Mouse (Mus musculus): ENCODE data around the gene Rbm28. TPM values are rescaled to one million over a fixed set of nuclear protein-coding genes. Genes with fewer than 3 reads are reported as not detected.

The Rbm28 gene
- total RNA-seq (2014; rRNA removed) (8.0 and 9.7 TPM in 2 replicates), polyA plus RNA-seq (2012; rRNA removed) (3.0 and 3.3 TPM in 2 replicates)

DNA sequence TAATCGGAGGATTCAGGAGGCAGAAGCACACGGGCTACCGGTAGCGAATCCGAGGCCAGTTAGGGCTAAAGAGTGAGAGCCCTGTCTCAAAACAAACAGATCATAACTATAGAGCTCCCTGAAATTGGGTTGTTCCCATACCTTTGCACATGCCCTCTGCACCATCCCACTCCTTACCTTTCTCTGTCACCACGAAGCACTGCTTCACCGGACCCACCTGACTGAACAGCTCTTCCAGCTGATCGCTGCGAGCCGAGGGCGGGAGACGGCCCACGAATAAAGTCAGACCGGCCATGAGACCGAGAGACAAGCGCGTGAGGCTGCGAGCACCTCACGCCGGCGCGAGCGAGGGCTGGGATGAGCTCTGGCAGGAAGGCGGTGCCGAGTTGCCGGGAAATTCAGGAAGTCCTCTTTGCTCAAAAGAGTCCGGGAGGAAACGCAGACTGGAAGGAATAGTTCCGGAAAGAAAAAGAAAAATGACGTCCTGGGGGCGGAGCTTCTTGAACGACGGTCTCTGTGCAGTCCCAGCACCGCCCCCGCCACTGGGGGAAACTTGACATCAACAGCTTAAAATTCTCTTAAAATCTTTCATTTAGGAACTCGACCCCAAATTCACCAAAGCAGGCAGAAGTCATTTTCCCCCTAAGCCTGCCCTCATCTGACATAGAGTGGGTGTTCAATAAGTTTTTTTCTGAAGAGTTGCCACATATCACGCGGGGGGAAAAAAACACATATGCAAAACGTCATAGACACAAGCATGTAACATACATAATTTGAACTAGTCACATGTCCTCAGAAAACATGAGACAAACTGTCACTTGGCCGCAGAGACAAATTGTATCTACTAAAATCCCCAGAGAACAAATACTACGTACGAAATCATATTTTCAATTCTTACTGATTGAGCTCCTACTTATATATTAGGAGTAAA is at the start of gene Rbm28:
TSS of gene Rbm28 (minus strand) at position 693 of the 931 bp plus-strand sequence.
- H3K9ac ChIP-seq (ENCODE audit: low read depth, low read length), result peak within 1 kb of the TSS; percentile 86
- 7% methylated on average over 42 of the region's 42 CpGs for WGBS
- H3K27me3 ChIP-seq (ENCODE audit: control insufficient read depth, insufficient read depth, low read length), result no peaks in the 10 kb centered on the region
- H3K79me2 ChIP-seq (ENCODE audit: control insufficient read depth, insufficient read depth, low read length), result peaks cover 3% of the 10 kb centered on the region; the same call in 1 of the 2 replicates
- peak within 1 kb of the TSS; percentile 94 for H3K4me3 ChIP-seq (ENCODE audit: insufficient read depth, low read depth, low read length)
- H3K27ac ChIP-seq (replicated peaks; ENCODE audit: insufficient read depth, low read depth, low read length), result peak within 1 kb of the TSS; percentile 55
- H3K4me1 ChIP-seq (ENCODE audit: control insufficient read depth, insufficient read depth, low read length), result peaks cover 4% of the 10 kb centered on the region
- DNase-seq (ENCODE audit: extremely low read depth, low read depth, low spot score), result peak; percentile 88
- TF ChIP-seq CTCF (IDR thresholded peaks at IDR 0.05; ENCODE audit: low read depth, low read length), result no peak
- peak; percentile 64 for TF ChIP-seq POLR2A (IDR thresholded peaks at IDR 0.05; ENCODE audit: extremely low read depth, insufficient read depth, low read length)
- peaks cover 4% of the 10 kb centered on the region; the same call in 1 of the 2 replicates for H3K36me3 ChIP-seq (ENCODE audit: control insufficient read depth, insufficient read depth, low read length)

DNA sequence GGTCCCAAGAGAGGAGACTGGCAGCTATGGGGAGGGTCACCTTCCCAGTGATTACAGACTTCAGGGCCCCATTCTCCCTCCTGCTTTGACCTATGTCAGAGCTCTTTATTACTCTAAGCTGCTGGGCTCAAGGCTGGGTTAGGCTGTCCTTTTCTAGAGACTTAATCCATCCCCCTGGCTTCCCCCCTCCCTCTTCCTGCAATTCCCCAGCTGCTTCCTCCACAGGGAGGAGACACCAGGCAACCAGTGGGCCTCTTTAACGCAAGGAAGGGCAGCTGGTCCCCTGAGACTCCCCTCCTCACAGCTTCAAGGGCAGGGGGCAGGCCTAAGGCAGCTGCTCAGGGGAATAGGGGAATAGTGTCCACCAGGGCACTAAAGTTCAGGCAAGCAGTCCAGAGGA is 49.4 kb upstream of the Rbm28 start:
- TF ChIP-seq CTCF (IDR thresholded peaks at IDR 0.05; ENCODE audit: low read depth, low read length) (no peak), POLR2A (IDR thresholded peaks at IDR 0.05; ENCODE audit: extremely low read depth, insufficient read depth, low read length) (no peak)
- no peak for DNase-seq (ENCODE audit: extremely low read depth, low read depth, low spot score)
- 0 out of 2 replicates have a peak, but pooled peaks cover 3% of the 10 kb centered on the region for H3K27me3 ChIP-seq (ENCODE audit: control insufficient read depth, insufficient read depth, low read length)

DNA sequence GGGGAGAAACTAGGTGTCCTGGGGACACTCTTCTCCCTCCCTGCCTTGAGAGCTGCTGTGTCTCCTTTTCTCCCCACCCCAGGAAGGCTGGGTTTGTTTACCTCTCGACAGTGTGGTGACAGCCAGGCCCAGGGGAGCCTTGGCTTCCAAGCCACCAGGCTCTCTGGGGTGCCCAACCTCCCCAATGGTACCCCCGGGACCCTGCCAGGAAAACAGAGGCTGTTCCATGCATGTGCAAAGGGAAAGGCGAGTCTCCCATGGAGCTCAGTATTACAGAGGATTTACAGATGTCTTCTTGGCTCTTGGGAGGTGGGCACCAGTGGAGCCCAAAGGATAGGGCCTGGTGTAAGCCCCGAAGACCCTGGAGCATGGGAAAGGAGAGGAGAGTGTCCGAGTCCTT is 48.6 kb upstream of the Rbm28 start:
- no peak overlapping the region for H3K27ac ChIP-seq (replicated peaks; ENCODE audit: insufficient read depth, low read depth, low read length)
- TF ChIP-seq CTCF (IDR thresholded peaks at IDR 0.05; ENCODE audit: low read depth, low read length) (no peak), POLR2A (IDR thresholded peaks at IDR 0.05; ENCODE audit: extremely low read depth, insufficient read depth, low read length) (no peak)
- H3K27me3 ChIP-seq (ENCODE audit: control insufficient read depth, insufficient read depth, low read length), result 0 out of 2 replicates have a peak, but pooled peaks cover 3% of the 10 kb centered on the region
- DNase-seq (ENCODE audit: extremely low read depth, low read depth, low spot score), result no peak
- H3K9ac ChIP-seq (ENCODE audit: low read depth, low read length), result no peak overlapping the region
- no peaks in the 10 kb centered on the region for H3K79me2 ChIP-seq (ENCODE audit: control insufficient read depth, insufficient read depth, low read length)
- peaks cover 4% of the 10 kb centered on the region; the same call in 1 of the 2 replicates for H3K4me1 ChIP-seq (ENCODE audit: control insufficient read depth, insufficient read depth, low read length)
- H3K4me3 ChIP-seq (ENCODE audit: insufficient read depth, low read depth, low read length), result no peak overlapping the region
- H3K36me3 ChIP-seq (ENCODE audit: control insufficient read depth, insufficient read depth, low read length), result no peaks in the 10 kb centered on the region
- WGBS, result 82% methylated on average over 5 of the region's 5 CpGs

More for the DNA sequence above, 49.4 kb upstream of the Rbm28 start:
- Histone ChIP-seq H3K9ac (ENCODE audit: low read depth, low read length) (no peak overlapping the region), H3K79me2 (ENCODE audit: control insufficient read depth, insufficient read depth, low read length) (no peaks in the 10 kb centered on the region), H3K4me1 (ENCODE audit: control insufficient read depth, insufficient read depth, low read length) (peaks cover 4% of the 10 kb centered on the region; the same call in 1 of the 2 replicates), H3K4me3 (ENCODE audit: insufficient read depth, low read depth, low read length) (no peak overlapping the region), H3K27ac (replicated peaks; ENCODE audit: insufficient read depth, low read depth, low read length) (no peak overlapping the region), H3K36me3 (ENCODE audit: control insufficient read depth, insufficient read depth, low read length) (no peaks in the 10 kb centered on the region)
- WGBS, result 75% methylated on average over 1 of the region's 1 CpGs

DNA sequence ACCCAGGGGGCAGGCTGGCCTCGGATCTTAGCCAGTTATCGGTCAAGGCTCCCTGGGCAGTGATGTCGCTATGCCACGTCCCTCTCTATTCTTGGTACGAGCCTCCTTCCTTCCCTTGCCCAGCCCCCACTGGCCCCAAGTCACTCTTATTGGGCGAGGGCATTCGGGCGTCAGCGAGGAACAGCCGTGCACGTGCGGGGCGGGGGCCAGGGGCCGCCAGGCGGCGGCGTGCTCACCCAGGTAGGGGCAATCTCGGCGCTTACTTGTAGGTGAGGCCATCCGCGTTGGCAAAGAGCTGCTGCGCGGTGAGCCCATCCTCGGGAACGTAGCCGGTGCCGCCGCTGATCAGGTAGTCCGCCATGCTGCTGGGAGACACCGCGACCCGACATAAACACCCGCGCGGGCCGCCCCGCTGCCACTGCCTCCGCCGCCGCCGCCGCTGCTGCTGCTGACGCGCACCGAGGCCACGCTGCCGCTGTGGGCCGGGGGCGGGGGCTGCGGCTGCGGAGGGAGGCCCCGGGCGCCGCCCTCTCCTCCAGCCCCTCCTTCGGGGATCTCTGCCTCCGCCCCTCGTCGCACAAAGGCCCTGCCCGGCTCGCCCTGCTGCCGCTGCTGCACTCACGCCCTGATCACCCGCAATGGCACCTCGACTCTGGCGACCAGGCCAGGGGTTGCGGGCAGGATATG is 47.1 kb upstream of the Rbm28 start:
- peak overlapping the region; percentile 72 for H3K4me3 ChIP-seq (ENCODE audit: insufficient read depth, low read depth, low read length)
- H3K79me2 ChIP-seq (ENCODE audit: control insufficient read depth, insufficient read depth, low read length), result no peaks in the 10 kb centered on the region
- peaks cover 4% of the 10 kb centered on the region; the same call in 1 of the 2 replicates for H3K4me1 ChIP-seq (ENCODE audit: control insufficient read depth, insufficient read depth, low read length)
- peak; percentile 41 for DNase-seq (ENCODE audit: extremely low read depth, low read depth, low spot score)
- 2% methylated on average over 66 of the region's 66 CpGs for WGBS
- H3K36me3 ChIP-seq (ENCODE audit: control insufficient read depth, insufficient read depth, low read length), result no peaks in the 10 kb centered on the region
- no peak for TF ChIP-seq CTCF (IDR thresholded peaks at IDR 0.05; ENCODE audit: low read depth, low read length)
- TF ChIP-seq POLR2A (IDR thresholded peaks at IDR 0.05; ENCODE audit: extremely low read depth, insufficient read depth, low read length), result no peak
- H3K27me3 ChIP-seq (ENCODE audit: control insufficient read depth, insufficient read depth, low read length), result 0 out of 2 replicates have a peak, but pooled peaks cover 3% of the 10 kb centered on the region
- peak overlapping the region; percentile 70 for H3K9ac ChIP-seq (ENCODE audit: low read depth, low read length)
- no peak overlapping the region for H3K27ac ChIP-seq (replicated peaks; ENCODE audit: insufficient read depth, low read depth, low read length)

DNA sequence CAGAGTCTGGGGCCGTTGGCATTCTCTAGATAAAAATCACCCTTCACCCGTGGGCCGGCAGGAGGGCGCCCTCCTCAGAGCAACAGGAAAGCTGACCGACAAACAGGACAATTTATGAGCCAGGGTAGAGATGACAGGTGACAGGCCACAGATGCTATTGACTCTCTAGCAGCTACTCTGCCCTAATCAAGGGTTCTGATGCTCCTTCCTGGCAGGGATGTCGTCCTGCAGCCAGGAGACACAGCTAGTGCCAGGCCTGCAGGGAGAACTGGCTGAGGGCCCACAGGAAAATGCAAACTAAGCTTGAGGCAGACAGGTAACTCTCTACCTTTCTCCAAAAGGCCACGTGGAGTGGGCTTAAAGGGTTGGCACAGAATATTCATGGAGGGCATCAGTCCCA is 46.3 kb upstream of the Rbm28 start:
- DNase-seq (ENCODE audit: extremely low read depth, low read depth, low spot score), result no peak
- H3K36me3 ChIP-seq (ENCODE audit: control insufficient read depth, insufficient read depth, low read length), result no peaks in the 10 kb centered on the region
- no peak overlapping the region for H3K27ac ChIP-seq (replicated peaks; ENCODE audit: insufficient read depth, low read depth, low read length)
- H3K4me3 ChIP-seq (ENCODE audit: insufficient read depth, low read depth, low read length), result no peak overlapping the region
- H3K4me1 ChIP-seq (ENCODE audit: control insufficient read depth, insufficient read depth, low read length), result peaks cover 4% of the 10 kb centered on the region; the same call in 1 of the 2 replicates
- H3K9ac ChIP-seq (ENCODE audit: low read depth, low read length), result no peak overlapping the region
- WGBS, result 57% methylated on average over 7 of the region's 7 CpGs
- H3K79me2 ChIP-seq (ENCODE audit: control insufficient read depth, insufficient read depth, low read length), result no peaks in the 10 kb centered on the region
- 0 out of 2 replicates have a peak, but pooled peaks cover 3% of the 10 kb centered on the region for H3K27me3 ChIP-seq (ENCODE audit: control insufficient read depth, insufficient read depth, low read length)
- TF ChIP-seq CTCF (IDR thresholded peaks at IDR 0.05; ENCODE audit: low read depth, low read length) (no peak), POLR2A (IDR thresholded peaks at IDR 0.05; ENCODE audit: extremely low read depth, insufficient read depth, low read length) (no peak)
